Mouse (Mus musculus): ENCODE results near the gene Arfrp1.

The Arfrp1 gene

GRCm38 (mm10) chr2:181364860-181365596 is at the start of gene Arfrp1, which contains the start of gene Zgpat:
Arfrp1 (minus strand) TSS chr2:181365404.
Zgpat (plus strand) TSS chr2:181364928.
- in situ Hi-C loops (cut with MboI, MseI): loop anchor here (5.0 kb wide), 1 partner anchor 38 kb away; no protein-coding TSS in a partner anchor

- in situ Hi-C loops (cut with MboI, MseI): no loop called here
These were observed 47.9 kb upstream of the Arfrp1 start for GRCm38 (mm10) chr2:181413141-181413540.

- in situ Hi-C loops (cut with MboI, MseI): no loop called here
These were observed 45.7 kb upstream of the Arfrp1 start for GRCm38 (mm10) chr2:181410760-181411473.

- in situ Hi-C loops (cut with MboI, MseI): no loop called here
These were observed 44.4 kb upstream of the Arfrp1 start for GRCm38 (mm10) chr2:181409643-181410042.

GRCm38 (mm10) chr2:181403722-181404121 is 38.5 kb upstream of the Arfrp1 start:
- in situ Hi-C loops (cut with MboI, MseI): no loop called here

GRCm38 (mm10) chr2:181401497-181401896 is 36.3 kb upstream of the Arfrp1 start:
- in situ Hi-C loops (cut with MboI, MseI): no loop called here

- in situ Hi-C loops (cut with MboI, MseI): loop anchor here (10.0 kb wide), 1 partner anchor 98 kb away; the partner anchor contains the start of genes Abhd16b and Tpd52l2
These were observed 32.1 kb upstream of the Arfrp1 start for GRCm38 (mm10) chr2:181397207-181397761.

GRCm38 (mm10) chr2:181394086-181394485 is 28.9 kb upstream of the Arfrp1 start:
- in situ Hi-C loops (cut with MboI, MseI): loop anchor here (5.0 to 10.0 kb wide), 2 partner anchors 101 to 173 kb away; partner anchors contain the start of genes Abhd16b and Tpd52l2

- in situ Hi-C loops (cut with MboI, MseI): loop anchor here (5.0 to 10.0 kb wide), 2 partner anchors 102 to 175 kb away; partner anchors contain the start of genes Abhd16b and Tpd52l2
These were observed 27.5 kb upstream of the Arfrp1 start for GRCm38 (mm10) chr2:181392600-181393213.

- in situ Hi-C loops (cut with MboI, MseI): loop anchor here (5.0 to 10.0 kb wide), 2 partner anchors 103 to 176 kb away; partner anchors contain the start of genes Abhd16b and Tpd52l2
These were observed 26.3 kb upstream of the Arfrp1 start for GRCm38 (mm10) chr2:181391541-181391940.

- in situ Hi-C loops (cut with MboI, MseI): loop anchor here (5.0 to 10.0 kb wide), 2 partner anchors 104 to 176 kb away; partner anchors contain the start of genes Abhd16b and Tpd52l2
These were observed 25.8 kb upstream of the Arfrp1 start for GRCm38 (mm10) chr2:181391022-181391421.

GRCm38 (mm10) chr2:181390136-181390870 is 25.1 kb upstream of the Arfrp1 start:
- in situ Hi-C loops (cut with MboI, MseI): loop anchor here (5.0 to 10.0 kb wide), 2 partner anchors 104 to 177 kb away; partner anchors contain the start of genes Abhd16b and Tpd52l2

- in situ Hi-C loops (cut with MboI, MseI): no loop called here
These were observed 21.5 kb upstream of the Arfrp1 start for GRCm38 (mm10) chr2:181386663-181387210.

GRCm38 (mm10) chr2:181385885-181386284 is 20.7 kb upstream of the Arfrp1 start:
- in situ Hi-C loops (cut with MboI, MseI): no loop called here

GRCm38 (mm10) chr2:181384919-181385391 is 19.8 kb upstream of the Arfrp1 start:
- in situ Hi-C loops (cut with MboI, MseI): no loop called here

GRCm38 (mm10) chr2:181384463-181384862 is 19.3 kb upstream of the Arfrp1 start:
- in situ Hi-C loops (cut with MboI, MseI): no loop called here

GRCm38 (mm10) chr2:181381631-181382306 is 16.6 kb upstream of the Arfrp1 start:
- in situ Hi-C loops (cut with MboI, MseI): no loop called here

GRCm38 (mm10) chr2:181381107-181381506 is 15.9 kb upstream of the Arfrp1 start:
- in situ Hi-C loops (cut with MboI, MseI): no loop called here

GRCm38 (mm10) chr2:181380251-181380650 is 15.0 kb upstream of the Arfrp1 start:
- in situ Hi-C loops (cut with MboI, MseI): no loop called here

- in situ Hi-C loops (cut with MboI, MseI): no loop called here
These were observed 14.6 kb upstream of the Arfrp1 start, which contains the start of gene Lime1 for GRCm38 (mm10) chr2:181379778-181380177. Lime1 (plus strand) TSS chr2:181380078.

Data from regulatory T cell (primary cell).